8 mouse cellular contexts compared by ENCODE assay signal in genomic region chr4:40774279-40775259, GRCm38 (mm10). TPM values are rescaled to one million over a fixed set of nuclear protein-coding genes. Genes with fewer than 3 reads are reported as not detected.
DNase-seq lines count a peak whose midpoint lies in the region; ATAC-seq lines count a peak whose summit lies in the region.

No protein-coding gene starts in this region.

- no peaks in the 10 kb centered on the region for H3K36me3 ChIP-seq in embryonic facial prominence, embryonic 11.5 days (replicated peaks; ENCODE audit: control insufficient read depth, insufficient read depth, low read depth, low read length)
- no peaks in the 10 kb centered on the region for H3K36me3 ChIP-seq in liver, embryonic 12.5 days
- no peaks in the 10 kb centered on the region for H3K36me3 ChIP-seq in stomach, embryonic 16.5 days (ENCODE audit: control insufficient read depth, insufficient read depth, low read length)

- H3K4me1 ChIP-seq in embryonic facial prominence, embryonic 11.5 days (ENCODE audit: control insufficient read depth, insufficient read depth, low read length) = peaks cover 4% of the 10 kb centered on the region; the same call in 1 of the 2 replicates
- peaks cover 61% of the 10 kb centered on the region for H3K4me1 ChIP-seq in liver, embryonic 12.5 days
- H3K4me1 ChIP-seq in stomach, embryonic 16.5 days (ENCODE audit: control insufficient read depth, insufficient read depth, low read length) = peaks cover 12% of the 10 kb centered on the region

- peak; percentile 50 for ATAC-seq in embryonic facial prominence, embryonic 11.5 days (replicated peaks; ENCODE audit: insufficient number of reproducible peaks, low FRiP score, low TSS enrichment, low read depth)
- ATAC-seq in liver, embryonic 12.5 days = 0 out of 2 replicates have a peak, but pooled peaks have one; percentile 28
- peak; percentile 51; the same call in 1 of the 2 replicates for ATAC-seq in stomach, embryonic 16.5 days (ENCODE audit: insufficient read depth, low FRiP score)

- peak overlapping the region; percentile 23 for H3K9ac ChIP-seq in embryonic facial prominence, embryonic 11.5 days (replicated peaks; ENCODE audit: low read length)
- H3K9ac ChIP-seq in liver, embryonic 12.5 days = no peak overlapping the region
- peak overlapping the region; percentile 56 for H3K9ac ChIP-seq in stomach, embryonic 16.5 days (ENCODE audit: low read length)

- H3K9me3 ChIP-seq in embryonic facial prominence, embryonic 11.5 days (replicated peaks; ENCODE audit: control insufficient read depth, low read length) = no peaks in the 10 kb centered on the region
- no peaks in the 10 kb centered on the region for H3K9me3 ChIP-seq in liver, embryonic 12.5 days (replicated peaks)
- H3K9me3 ChIP-seq in stomach, embryonic 16.5 days (replicated peaks; ENCODE audit: control insufficient read depth, low read length) = no peaks in the 10 kb centered on the region

- H3K27me3 ChIP-seq in embryonic facial prominence, embryonic 11.5 days (ENCODE audit: control insufficient read depth, insufficient read depth, low read length) = no peaks in the 10 kb centered on the region
- no peaks in the 10 kb centered on the region for H3K27me3 ChIP-seq in liver, embryonic 12.5 days (replicated peaks)
- no peaks in the 10 kb centered on the region for H3K27me3 ChIP-seq in stomach, embryonic 16.5 days (ENCODE audit: control insufficient read depth, insufficient read depth, low read length)

- peak overlapping the region; percentile 29 for H3K4me2 ChIP-seq in embryonic facial prominence, embryonic 11.5 days (ENCODE audit: low read depth, low read length)
- peak overlapping the region; percentile 57 for H3K4me2 ChIP-seq in liver, embryonic 12.5 days
- H3K4me2 ChIP-seq in stomach, embryonic 16.5 days (ENCODE audit: low read depth, low read length) = peak overlapping the region; percentile 48

- H3K4me3 ChIP-seq in embryonic facial prominence, embryonic 11.5 days (ENCODE audit: low read depth, low read length) = 0 out of 2 replicates have a peak overlapping the region, but pooled peaks have one; percentile 1
- 0 out of 2 replicates have a peak overlapping the region, but pooled peaks have one; percentile 17 for H3K4me3 ChIP-seq in liver, embryonic 12.5 days
- peak overlapping the region; percentile 23; the same call in 1 of the 2 replicates for H3K4me3 ChIP-seq in stomach, embryonic 16.5 days (replicated peaks; ENCODE audit: low read length)

- 12% methylated on average over 12 of the region's 12 CpGs for WGBS in embryonic facial prominence, embryonic 11.5 days
- 12% methylated on average over 12 of the region's 12 CpGs for WGBS in liver, embryonic 12.5 days (ENCODE audit: insufficient replicate concordance)
- WGBS in stomach, embryonic 16.5 days = 17% methylated on average over 12 of the region's 12 CpGs

- H3K27ac ChIP-seq in embryonic facial prominence, embryonic 11.5 days (replicated peaks; ENCODE audit: low read depth, low read length) = peak overlapping the region; percentile 41; the same call in 1 of the 2 replicates
- no peak overlapping the region for H3K27ac ChIP-seq in liver, embryonic 12.5 days
- peak overlapping the region; percentile 75 for H3K27ac ChIP-seq in stomach, embryonic 16.5 days (ENCODE audit: low read length)

- DNase-seq in 416B (ENCODE audit: low read depth) = peak; percentile 88
- DNase-seq in adrenal gland, postnatal 14 days = peak; percentile 90
- DNase-seq in embryonic facial prominence, embryonic 11.5 days (ENCODE audit: low spot score) = peak; percentile 86
- DNase-seq in heart, adult 8-10 months (ENCODE audit: low spot score) = peak; percentile 69
- DNase-seq in kidney, adult 8-10 months = peak; percentile 78 to 81
- DNase-seq in natural killer cell, adult 2 months (ENCODE audit: low spot score in 2 of 2) = peak; percentile 75 to 87

RNA-seq across cellular contexts. Expression of gene Smu1, which starts 16.8 kb away (rescaled TPM):
- total RNA-seq in adrenal gland, postnatal 14 days (2021) = 55.8 and 62.3 TPM in 2 replicates
- 195 and 203 TPM in 2 replicates for polyA plus RNA-seq in embryonic facial prominence, embryonic 11.5 days (2014; fragmentation: Nextera tagmentation; extraction: Ambion mirVana)
- total RNA-seq in heart, adult 8-10 months (2022) = 10 to 100 TPM; 29.4 to 31.0 (median 30.4) TPM
- polyA plus RNA-seq in liver, embryonic 12.5 days (2016; fragmentation: Nextera tagmentation; extraction: Ambion mirVana) = 107 and 112 TPM in 2 replicates
- polyA plus RNA-seq in stomach, embryonic 16.5 days (2015; fragmentation: Nextera tagmentation; extraction: Ambion mirVana) = 128 and 140 TPM in 2 replicates

RNA-seq across cellular contexts. Expression of gene Dnaja1, which starts 52.6 kb away (rescaled TPM):
- 287 and 409 TPM in 2 replicates for total RNA-seq in adrenal gland, postnatal 14 days (2021)
- polyA plus RNA-seq in embryonic facial prominence, embryonic 11.5 days (2014; fragmentation: Nextera tagmentation; extraction: Ambion mirVana) = 665 and 708 TPM in 2 replicates
- 10 to 100 TPM; 46.8 to 94.6 (median 64.6) TPM for total RNA-seq in heart, adult 8-10 months (2022)
- polyA plus RNA-seq in liver, embryonic 12.5 days (2016; fragmentation: Nextera tagmentation; extraction: Ambion mirVana) = 245 and 261 TPM in 2 replicates
- 300 and 349 TPM in 2 replicates for polyA plus RNA-seq in stomach, embryonic 16.5 days (2015; fragmentation: Nextera tagmentation; extraction: Ambion mirVana)
